Mouse (Mus musculus) limb, embryonic 13.5 days (tissue): Measurements from ENCODE around the gene Adamts7. TPM values are rescaled to one million over a fixed set of nuclear protein-coding genes. Genes with fewer than 3 reads are reported as not detected.

Source experiments
- ATAC-seq: fragments of 200-750 bp; cut with Nextera tagmentation; 2 replicates; pipeline ENCODE4 v1.8.0; 2017; ENCODE audit warnings: low read depth, moderate number of reproducible peaks, moderate TSS enrichment; ENCODE audit not compliant: low FRiP score
- H3K27ac ChIP-seq: fragments of 300-500 bp; sonication (generic); 2 replicates; pipeline ENCODE4 v1.5.1; 2015; ENCODE audit warnings: inconsistent platforms, mild to moderate bottlenecking, moderate library complexity
- H3K27me3 ChIP-seq: fragments of 300-500 bp; sonication (generic); 2 replicates; pipeline ENCODE4 v1.6.1; 2015; ENCODE audit warnings: mild to moderate bottlenecking, inconsistent platforms
- H3K36me3 ChIP-seq: fragments of 300-500 bp; sonication (generic); 2 replicates; pipeline ENCODE4 v1.6.1; 2015; ENCODE audit warnings: inconsistent platforms, mild to moderate bottlenecking, moderate library complexity
- H3K4me1 ChIP-seq: fragments of 300-500 bp; sonication (generic); 2 replicates; pipeline ENCODE4 v1.6.1; 2015; ENCODE audit warnings: inconsistent platforms
- H3K4me2 ChIP-seq: fragments of 300-500 bp; sonication (generic); replicated peaks from 2 replicates; pipeline ENCODE4 v1.6.1; 2015; ENCODE audit warnings: inconsistent platforms, mild to moderate bottlenecking, moderate library complexity
- H3K4me3 ChIP-seq: fragments of 300-500 bp; sonication (generic); 2 replicates; pipeline ENCODE4 v1.5.1; 2015; ENCODE audit warnings: moderate library complexity, mild to moderate bottlenecking, inconsistent platforms
- H3K9ac ChIP-seq: fragments of 300-500 bp; sonication (generic); 2 replicates; pipeline ENCODE4 v1.6.1; 2015; ENCODE audit warnings: mild to moderate bottlenecking, inconsistent platforms
- H3K9me3 ChIP-seq: fragments of 300-500 bp; sonication (generic); 2 replicates; pipeline ENCODE4 v1.6.1; 2016; ENCODE audit warnings: inconsistent platforms
- WGBS: fragments of 180-500 bp; shearing (Covaris S2); methylation state at CpG from one replicate; pipeline ENCODE4 v1.1.7; 2015; 5-methylcytosine and 5-hydroxymethylcytosine counted together
- polyA plus RNA-seq: library from polyadenylated mRNA; unstranded; fragments of >200 nt; fragmentation: Nextera tagmentation; extraction: Ambion mirVana; gene quantifications from 2 replicates; pipeline ENCODE4 v1.2.1, GENCODE M21; 2015

The Adamts7 gene
- polyA plus RNA-seq, 1 experiment from 2014 or later: 21.6 TPM

DNA sequence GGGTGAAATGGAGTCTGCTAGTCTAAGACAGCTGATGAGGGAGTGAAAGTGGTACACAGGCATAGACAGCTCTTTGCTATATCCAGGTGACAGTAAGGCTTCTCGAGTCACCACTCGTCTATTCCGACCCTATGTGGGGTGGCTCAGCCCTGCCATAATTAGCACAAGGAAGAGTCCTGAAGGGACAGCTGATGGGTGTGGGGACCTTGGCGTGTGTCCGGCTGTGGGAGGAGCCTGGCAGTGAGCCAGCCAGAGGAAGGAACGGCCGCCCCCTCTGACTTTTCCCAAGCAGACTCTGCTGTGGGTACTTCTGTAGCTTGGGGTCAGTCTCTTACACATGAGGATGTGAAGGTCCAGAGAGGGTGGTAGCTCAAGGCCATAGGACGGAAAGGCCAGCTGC lies 21.2 kb downstream of the Adamts7 start:
- H3K9me3 ChIP-seq: no peaks in the 10 kb centered on the region
- 66% methylated on average over 8 of the region's 8 CpGs for WGBS
- no peak overlapping the region for H3K9ac ChIP-seq
- H3K27ac ChIP-seq: no peak overlapping the region
- no peak overlapping the region for H3K4me2 ChIP-seq
- H3K4me3 ChIP-seq: no peak overlapping the region
- ATAC-seq: 0 out of 2 replicates have a peak, but pooled peaks have one; percentile 41
- H3K4me1 ChIP-seq: no peaks in the 10 kb centered on the region
- peaks cover 81% of the 10 kb centered on the region for H3K36me3 ChIP-seq
- H3K27me3 ChIP-seq: no peaks in the 10 kb centered on the region

DNA sequence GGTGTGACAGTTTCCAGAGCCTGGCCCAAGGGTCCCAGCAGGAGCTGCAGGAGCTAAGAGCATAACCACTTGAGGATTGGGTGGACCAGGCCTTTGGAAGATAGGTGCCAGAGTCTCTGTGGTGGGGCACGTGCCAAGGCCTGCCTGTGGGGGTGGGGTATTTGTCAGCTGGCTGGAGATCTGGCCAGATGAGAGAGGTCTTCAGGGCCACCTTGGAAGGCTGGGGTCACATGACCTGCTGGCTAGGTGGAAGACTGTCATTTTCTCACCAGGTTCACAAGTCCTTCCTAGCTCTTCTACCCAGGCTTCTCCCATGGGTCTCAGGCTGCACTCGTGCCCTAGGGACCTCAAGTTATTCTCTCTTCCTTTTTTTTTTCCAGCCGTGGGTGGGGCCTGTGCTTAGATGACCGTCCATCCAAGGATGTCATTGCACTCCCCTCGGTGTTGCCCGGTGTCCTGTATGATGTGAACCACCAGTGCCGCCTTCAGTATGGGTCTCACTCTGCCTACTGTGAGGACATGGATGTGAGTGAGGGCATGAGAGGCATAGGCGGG lies 22.6 kb downstream of the Adamts7 start:
- 81% methylated on average over 8 of the region's 8 CpGs for WGBS
- H3K36me3 ChIP-seq: peaks cover 81% of the 10 kb centered on the region

GRCm38 (mm10) chr9:90188893-90189292 lies 26.0 kb downstream of the Adamts7 start:
- Histone ChIP-seq H3K4me3 (no peak overlapping the region), H3K9me3 (no peaks in the 10 kb centered on the region), H3K9ac (0 out of 2 replicates have a peak overlapping the region, but pooled peaks have one; percentile 25), H3K27ac (no peak overlapping the region), H3K4me2 (no peak overlapping the region), H3K36me3 (peaks cover 92% of the 10 kb centered on the region), H3K27me3 (no peaks in the 10 kb centered on the region), H3K4me1 (no peaks in the 10 kb centered on the region)
- 93% methylated on average over 4 of the region's 4 CpGs for WGBS
- ATAC-seq: no peak

More for the DNA sequence above, 22.6 kb downstream of the Adamts7 start:
- H3K4me3 ChIP-seq: no peak overlapping the region
- H3K4me1 ChIP-seq: no peaks in the 10 kb centered on the region
- H3K27me3 ChIP-seq: no peaks in the 10 kb centered on the region
- no peak for ATAC-seq
- H3K9me3 ChIP-seq: no peaks in the 10 kb centered on the region
- H3K27ac ChIP-seq: no peak overlapping the region
- no peak overlapping the region for H3K9ac ChIP-seq
- no peak overlapping the region for H3K4me2 ChIP-seq

DNA sequence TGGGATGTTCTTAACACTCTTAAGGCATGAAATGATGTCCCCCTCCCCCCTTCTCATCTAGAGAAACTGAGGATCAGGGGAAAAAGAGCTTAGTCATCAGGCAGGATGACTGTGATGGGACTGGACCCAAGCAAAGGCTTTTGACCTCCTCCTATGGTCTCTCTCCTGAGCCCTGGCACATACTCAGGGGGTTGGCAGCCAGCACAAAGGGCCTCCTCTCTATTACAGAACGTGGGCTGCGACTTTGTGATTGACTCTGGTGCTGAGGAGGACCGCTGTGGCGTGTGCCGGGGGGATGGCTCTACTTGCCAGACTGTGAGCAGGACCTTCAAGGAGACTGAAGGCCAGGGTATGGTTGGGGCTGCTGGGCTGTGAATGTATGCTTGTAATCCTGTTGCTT lies 26.5 kb downstream of the Adamts7 start:
- H3K9me3 ChIP-seq: no peaks in the 10 kb centered on the region
- H3K4me2 ChIP-seq: no peak overlapping the region
- WGBS: 87% methylated on average over 5 of the region's 5 CpGs
- H3K9ac ChIP-seq: no peak overlapping the region
- no peak overlapping the region for H3K4me3 ChIP-seq
- peaks cover 97% of the 10 kb centered on the region for H3K36me3 ChIP-seq
- ATAC-seq: no peak
- H3K27me3 ChIP-seq: no peaks in the 10 kb centered on the region
- no peak overlapping the region for H3K27ac ChIP-seq
- H3K4me1 ChIP-seq: no peaks in the 10 kb centered on the region

GRCm38 (mm10) chr9:90195000-90195399 lies 32.1 kb downstream of the Adamts7 start:
- 76% methylated on average over 10 of the region's 10 CpGs for WGBS
- H3K9ac ChIP-seq: no peak overlapping the region
- H3K9me3 ChIP-seq: no peaks in the 10 kb centered on the region
- no peak overlapping the region for H3K4me2 ChIP-seq
- peaks cover 96% of the 10 kb centered on the region for H3K36me3 ChIP-seq
- no peak overlapping the region for H3K27ac ChIP-seq
- ATAC-seq: no peak
- no peak overlapping the region for H3K4me3 ChIP-seq
- H3K27me3 ChIP-seq: no peaks in the 10 kb centered on the region
- no peaks in the 10 kb centered on the region for H3K4me1 ChIP-seq

- no peak overlapping the region for H3K4me2 ChIP-seq
- no peak for ATAC-seq
- H3K9me3 ChIP-seq: no peaks in the 10 kb centered on the region
- no peak overlapping the region for H3K9ac ChIP-seq
- no peak overlapping the region for H3K27ac ChIP-seq
- no peaks in the 10 kb centered on the region for H3K4me1 ChIP-seq
- 78% methylated on average over 7 of the region's 7 CpGs for WGBS
- H3K27me3 ChIP-seq: no peaks in the 10 kb centered on the region
- peaks cover 96% of the 10 kb centered on the region for H3K36me3 ChIP-seq
- no peak overlapping the region for H3K4me3 ChIP-seq
Observed at GRCm38 (mm10) chr9:90196262-90196661, 33.4 kb downstream of the Adamts7 start.

DNA sequence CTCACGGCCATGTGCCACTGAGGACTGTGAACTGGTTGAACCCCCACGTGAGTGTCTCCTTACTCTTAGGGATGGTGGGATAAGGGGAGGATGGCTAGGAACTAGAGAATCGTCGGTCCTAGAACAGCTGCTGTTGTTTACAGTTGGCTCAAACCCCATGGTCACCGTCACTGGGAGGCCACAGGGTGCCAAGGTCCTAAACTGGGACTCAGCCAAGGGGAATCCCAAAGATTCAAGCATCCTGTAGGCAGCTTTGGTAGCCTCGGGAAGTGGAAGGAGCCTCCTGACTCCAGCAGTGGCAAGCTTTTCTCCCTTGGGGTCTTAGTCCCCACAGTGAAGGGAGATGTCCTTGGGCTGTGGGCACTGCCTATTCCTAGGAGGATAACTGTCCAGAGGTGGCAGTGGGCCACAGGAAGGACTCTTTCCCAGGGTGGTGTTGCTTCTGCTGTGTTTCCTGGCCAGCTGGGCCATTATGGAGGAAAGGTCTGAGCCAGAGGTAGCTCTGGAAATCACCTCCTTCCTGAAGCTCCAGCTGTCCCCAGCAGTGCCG lies 34.3 kb downstream of the Adamts7 start:
- H3K4me3 ChIP-seq: no peak overlapping the region
- H3K9ac ChIP-seq: no peak overlapping the region
- H3K36me3 ChIP-seq: peaks cover 95% of the 10 kb centered on the region
- ATAC-seq: no peak
- no peaks in the 10 kb centered on the region for H3K9me3 ChIP-seq
- no peaks in the 10 kb centered on the region for H3K4me1 ChIP-seq
- H3K4me2 ChIP-seq: no peak overlapping the region
- no peak overlapping the region for H3K27ac ChIP-seq
- H3K27me3 ChIP-seq: no peaks in the 10 kb centered on the region
- 81% methylated on average over 7 of the region's 7 CpGs for WGBS

DNA sequence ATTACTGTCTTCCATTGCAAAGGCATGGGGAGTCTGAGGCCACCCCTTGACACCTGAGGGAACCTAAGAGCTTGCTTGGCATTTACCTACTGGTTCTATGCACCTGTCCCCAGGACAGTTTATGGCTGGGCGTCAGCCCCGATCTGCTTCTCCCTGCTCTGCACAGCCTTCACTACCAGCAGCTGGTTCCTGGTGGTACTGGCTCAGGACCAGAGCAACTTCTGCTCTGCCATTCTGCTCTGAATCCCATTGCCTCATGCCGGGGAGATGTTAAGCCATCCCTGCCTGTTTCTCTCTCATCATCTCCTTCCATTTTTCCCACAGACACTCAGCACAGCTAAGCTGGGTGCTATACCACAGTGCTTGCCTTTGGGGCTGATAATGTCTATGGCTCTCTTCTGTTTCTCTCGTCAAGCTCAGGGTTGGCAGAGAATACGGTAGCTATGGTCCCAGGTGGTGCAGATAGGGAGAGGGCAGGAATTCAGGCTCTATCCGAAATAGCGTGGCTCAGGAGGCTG lies 35.1 kb downstream of the Adamts7 start:
- H3K36me3 ChIP-seq: peaks cover 88% of the 10 kb centered on the region
- H3K27me3 ChIP-seq: no peaks in the 10 kb centered on the region
- no peak overlapping the region for H3K4me2 ChIP-seq
- 89% methylated on average over 7 of the region's 7 CpGs for WGBS
- H3K9ac ChIP-seq: no peak overlapping the region
- ATAC-seq: no peak
- H3K9me3 ChIP-seq: no peaks in the 10 kb centered on the region
- H3K4me1 ChIP-seq: no peaks in the 10 kb centered on the region
- H3K4me3 ChIP-seq: no peak overlapping the region
- no peak overlapping the region for H3K27ac ChIP-seq

DNA sequence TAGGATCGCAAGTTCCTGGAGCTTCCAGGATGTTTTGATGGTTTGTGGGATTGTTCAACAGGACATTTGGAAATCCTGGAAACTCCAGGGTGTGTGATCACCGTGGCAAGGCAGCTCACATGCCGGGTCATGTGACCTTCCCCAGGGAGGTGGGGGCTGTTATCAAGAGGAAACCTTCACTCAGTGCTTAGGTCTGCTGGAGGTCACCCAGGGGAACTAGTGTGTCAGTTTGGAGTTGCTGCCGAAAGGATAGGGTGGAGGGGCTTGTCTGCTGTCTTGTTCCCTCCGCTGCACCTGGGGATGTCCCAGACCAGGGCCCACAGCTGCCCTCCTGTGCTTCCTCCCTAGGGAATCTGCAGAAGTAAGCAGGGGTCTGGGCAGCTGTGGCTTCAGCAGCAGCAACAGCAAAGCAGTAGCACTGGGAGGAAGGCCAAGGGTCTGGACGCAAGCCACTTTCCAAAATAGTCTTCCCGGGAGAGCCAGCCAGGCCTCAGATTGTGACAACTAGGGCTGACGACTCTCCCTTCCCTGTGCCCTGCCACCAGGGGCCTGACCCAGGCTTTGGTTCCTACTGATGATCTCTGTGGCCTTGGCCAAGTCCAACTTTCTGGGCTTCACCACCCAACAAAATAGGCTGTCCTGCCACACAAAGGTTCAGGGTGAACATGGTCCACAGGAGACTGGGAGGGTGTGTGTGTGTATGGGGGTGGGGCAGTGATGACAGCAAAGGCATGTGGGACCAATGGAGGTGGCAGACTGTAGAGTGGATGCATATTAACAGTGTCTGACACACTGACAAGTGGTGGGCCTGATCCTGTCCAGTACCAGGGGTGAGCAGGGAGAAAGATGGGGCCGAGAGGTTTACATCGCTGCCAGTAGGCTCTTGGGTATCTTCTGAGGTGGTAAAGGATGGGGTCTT lies 35.9 kb downstream of the Adamts7 start:
- Histone ChIP-seq H3K4me1 (no peaks in the 10 kb centered on the region), H3K9ac (no peak overlapping the region), H3K27ac (no peak overlapping the region), H3K27me3 (no peaks in the 10 kb centered on the region), H3K4me2 (no peak overlapping the region), H3K9me3 (no peaks in the 10 kb centered on the region), H3K4me3 (no peak overlapping the region), H3K36me3 (peaks cover 81% of the 10 kb centered on the region)
- ATAC-seq: no peak
- 77% methylated on average over 10 of the region's 10 CpGs for WGBS

DNA sequence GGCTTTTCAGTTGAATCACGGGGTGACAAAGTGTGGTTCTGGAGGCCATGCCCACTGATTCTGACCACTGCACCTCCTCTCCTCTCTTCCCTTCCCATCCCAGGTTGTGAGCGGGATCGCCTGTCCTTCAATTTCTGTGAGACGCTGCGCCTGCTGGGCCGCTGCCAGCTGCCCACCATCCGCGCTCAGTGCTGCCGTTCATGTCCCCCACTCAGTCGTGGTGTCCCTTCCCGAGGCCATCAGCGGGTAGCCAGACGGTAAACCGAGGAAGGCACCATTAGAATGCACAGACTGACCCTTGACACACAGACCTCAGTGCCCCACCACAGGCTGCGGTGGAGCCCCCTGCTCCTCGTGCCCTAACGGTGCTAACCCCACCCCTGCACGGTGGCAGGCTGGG lies 36.7 kb downstream of the Adamts7 start:
- H3K4me2 ChIP-seq: no peak overlapping the region
- WGBS: 95% methylated on average over 18 of the region's 18 CpGs
- peaks cover 81% of the 10 kb centered on the region for H3K36me3 ChIP-seq
- H3K4me3 ChIP-seq: no peak overlapping the region
- no peak overlapping the region for H3K27ac ChIP-seq
- no peaks in the 10 kb centered on the region for H3K27me3 ChIP-seq
- H3K9me3 ChIP-seq: no peaks in the 10 kb centered on the region
- H3K9ac ChIP-seq: no peak overlapping the region
- ATAC-seq: no peak
- no peaks in the 10 kb centered on the region for H3K4me1 ChIP-seq

DNA sequence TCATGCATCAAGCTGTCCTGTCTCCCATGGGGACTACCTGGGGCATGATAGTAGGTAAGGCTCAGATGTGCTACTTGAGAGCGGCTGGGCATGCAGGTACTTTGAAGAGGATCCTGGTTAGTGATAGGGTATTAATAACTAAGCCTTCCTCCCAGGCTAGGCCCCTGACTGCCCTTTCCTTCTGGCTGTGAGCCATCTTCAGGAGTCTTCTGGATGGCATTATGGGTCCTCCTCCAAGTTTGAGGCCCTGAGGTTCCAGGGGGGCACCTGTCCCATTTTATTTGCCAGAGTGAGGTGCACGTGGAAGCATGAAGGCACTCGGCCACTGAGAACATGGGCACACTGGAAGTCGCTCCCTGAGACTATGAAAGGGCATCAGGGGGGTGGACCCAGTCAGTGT lies 37.6 kb downstream of the Adamts7 start:
- H3K9me3 ChIP-seq: no peaks in the 10 kb centered on the region
- H3K27ac ChIP-seq: no peak overlapping the region
- H3K36me3 ChIP-seq: peaks cover 79% of the 10 kb centered on the region
- no peak overlapping the region for H3K4me3 ChIP-seq
- no peaks in the 10 kb centered on the region for H3K27me3 ChIP-seq
- no peak for ATAC-seq
- WGBS: 89% methylated on average over 4 of the region's 4 CpGs
- H3K4me1 ChIP-seq: no peaks in the 10 kb centered on the region
- H3K9ac ChIP-seq: no peak overlapping the region
- H3K4me2 ChIP-seq: no peak overlapping the region

DNA sequence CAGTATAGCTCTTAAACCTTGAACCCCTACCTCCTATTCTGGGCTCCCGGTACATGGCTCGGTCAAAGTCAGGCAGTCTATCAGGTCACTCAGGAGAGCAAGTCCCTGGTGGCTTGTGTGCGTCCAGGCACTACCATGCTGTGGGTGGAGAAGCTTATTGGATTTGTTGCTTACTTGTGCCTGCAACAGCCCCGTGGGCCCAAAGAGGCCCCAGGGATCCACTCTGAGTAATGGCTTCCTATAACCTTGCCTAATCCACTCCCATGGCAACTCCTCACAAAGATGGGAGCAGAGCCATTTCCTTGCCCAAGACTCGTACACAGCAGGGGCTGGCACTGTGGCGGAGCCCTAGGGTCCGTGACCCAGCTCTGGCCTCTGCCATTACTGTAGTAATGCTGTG lies 38.2 kb downstream of the Adamts7 start:
- no peak overlapping the region for H3K27ac ChIP-seq
- H3K36me3 ChIP-seq: peaks cover 78% of the 10 kb centered on the region
- no peaks in the 10 kb centered on the region for H3K9me3 ChIP-seq
- no peaks in the 10 kb centered on the region for H3K4me1 ChIP-seq
- H3K27me3 ChIP-seq: no peaks in the 10 kb centered on the region
- no peak overlapping the region for H3K4me2 ChIP-seq
- no peak overlapping the region for H3K9ac ChIP-seq
- no peak overlapping the region for H3K4me3 ChIP-seq
- no peak for ATAC-seq
- WGBS: 80% methylated on average over 7 of the region's 7 CpGs
